Mouse (Mus musculus) embryonic facial prominence, embryonic 12.5 days (tissue): ENCODE data around the gene Mnat1. TPM values are rescaled to one million over a fixed set of nuclear protein-coding genes. Genes with fewer than 3 reads are reported as not detected.

Experiments used
- ATAC-seq: fragments of 200-750 bp; cut with Nextera tagmentation; 2 replicates; pipeline ENCODE4 v1.8.0; 2017; ENCODE audit not compliant: insufficient number of reproducible peaks, insufficient read depth, low FRiP score, low TSS enrichment
- H3K27ac ChIP-seq: fragments of 300-500 bp; sonication (generic); 2 replicates; pipeline ENCODE4 v1.5.1; 2016; ENCODE audit warnings: mild to moderate bottlenecking
- H3K27me3 ChIP-seq: fragments of 300-500 bp; sonication (generic); 2 replicates; pipeline ENCODE4 v1.6.1; 2016; ENCODE audit warnings: mild to moderate bottlenecking, moderate library complexity
- H3K36me3 ChIP-seq: fragments of 300-500 bp; sonication (generic); 2 replicates; pipeline ENCODE4 v1.6.1; 2016; ENCODE audit warnings: mild to moderate bottlenecking
- H3K4me1 ChIP-seq: fragments of 300-500 bp; sonication (generic); 2 replicates; pipeline ENCODE4 v1.6.1; 2016
- H3K4me2 ChIP-seq: fragments of 300-500 bp; sonication (generic); replicated peaks from 2 replicates; pipeline ENCODE4 v1.6.1; 2016; ENCODE audit warnings: mild to moderate bottlenecking, moderate library complexity
- H3K4me3 ChIP-seq: fragments of 300-500 bp; sonication (generic); 2 replicates; pipeline ENCODE4 v1.5.1; 2016; ENCODE audit warnings: mild to moderate bottlenecking
- H3K9ac ChIP-seq: fragments of 300-500 bp; sonication (generic); 2 replicates; pipeline ENCODE4 v1.6.1; 2016; ENCODE audit warnings: mild to moderate bottlenecking, moderate library complexity
- H3K9me3 ChIP-seq: fragments of 300-500 bp; sonication (generic); 2 replicates; pipeline ENCODE4 v1.6.1; 2016; ENCODE audit warnings: mild to moderate bottlenecking, moderate library complexity
- WGBS: fragments of 180-500 bp; shearing (Covaris S2); methylation state at CpG from one replicate; pipeline ENCODE4 v1.1.7; 2016; 5-methylcytosine and 5-hydroxymethylcytosine counted together
- polyA plus RNA-seq: library from polyadenylated mRNA; unstranded; fragments of >200 nt; fragmentation: Nextera tagmentation; extraction: Ambion mirVana; gene quantifications from 2 replicates; pipeline ENCODE4 v1.2.1, GENCODE M21; 2016

Mnat1 gene
- polyA plus RNA-seq, 1 experiment from 2014 or later, result 39.5 TPM

DNA sequence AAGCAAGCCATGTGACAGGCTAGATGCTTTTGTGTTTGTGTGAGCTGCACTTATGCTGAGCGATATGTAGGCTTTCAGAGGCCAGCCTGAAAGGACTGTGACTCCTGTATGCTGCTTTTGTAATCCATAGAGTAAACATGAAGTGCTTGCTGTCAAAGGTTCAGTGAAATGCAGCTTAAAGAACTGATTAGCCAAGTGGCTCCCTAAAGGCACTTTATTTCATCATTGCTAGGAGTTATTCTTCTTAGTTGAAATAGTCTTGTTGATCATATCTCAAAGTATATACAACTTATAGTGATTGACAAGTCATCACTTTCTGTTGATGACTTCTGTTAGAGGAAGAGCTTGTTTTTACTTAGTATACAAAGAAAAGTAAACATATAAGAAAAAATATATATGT is 83.9 kb downstream of the Mnat1 start:
- H3K4me2 ChIP-seq, result no peak overlapping the region
- H3K9me3 ChIP-seq, result no peaks in the 10 kb centered on the region
- WGBS, result 78% methylated on average over 1 of the region's 1 CpGs
- ATAC-seq, result no peak
- H3K27me3 ChIP-seq, result no peaks in the 10 kb centered on the region
- no peak overlapping the region for H3K4me3 ChIP-seq
- H3K9ac ChIP-seq, result no peak overlapping the region
- H3K4me1 ChIP-seq, result peaks cover 7% of the 10 kb centered on the region; the same call in 1 of the 2 replicates
- H3K36me3 ChIP-seq, result no peaks in the 10 kb centered on the region
- no peak overlapping the region for H3K27ac ChIP-seq

DNA sequence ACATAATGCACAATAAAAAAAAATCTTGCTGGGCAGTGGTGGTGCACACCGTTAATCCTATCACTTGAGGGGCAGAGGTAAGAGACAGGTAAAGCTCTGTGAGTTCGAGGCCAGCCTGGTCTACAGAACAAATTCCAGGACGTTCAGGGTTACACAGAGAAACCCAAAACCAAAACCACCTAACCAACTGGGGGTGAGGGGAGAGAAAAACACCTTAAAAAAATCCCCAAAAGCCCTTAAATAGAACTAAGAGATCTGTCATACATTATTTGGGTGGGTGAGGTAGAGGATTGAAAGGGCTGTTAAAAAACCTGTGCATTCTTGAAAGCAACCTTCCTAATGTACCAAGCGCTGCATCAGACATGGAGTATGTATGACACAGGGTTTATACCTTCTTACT is 85.0 kb downstream of the Mnat1 start:
- H3K27ac ChIP-seq, result no peak overlapping the region
- H3K36me3 ChIP-seq, result no peaks in the 10 kb centered on the region
- no peak overlapping the region for H3K9ac ChIP-seq
- H3K9me3 ChIP-seq, result no peaks in the 10 kb centered on the region
- no peak for ATAC-seq
- H3K27me3 ChIP-seq, result no peaks in the 10 kb centered on the region
- no peak overlapping the region for H3K4me3 ChIP-seq
- no peak overlapping the region for H3K4me2 ChIP-seq
- WGBS, result 91% methylated on average over 4 of the region's 4 CpGs
- H3K4me1 ChIP-seq, result peaks cover 7% of the 10 kb centered on the region; the same call in 1 of the 2 replicates

DNA sequence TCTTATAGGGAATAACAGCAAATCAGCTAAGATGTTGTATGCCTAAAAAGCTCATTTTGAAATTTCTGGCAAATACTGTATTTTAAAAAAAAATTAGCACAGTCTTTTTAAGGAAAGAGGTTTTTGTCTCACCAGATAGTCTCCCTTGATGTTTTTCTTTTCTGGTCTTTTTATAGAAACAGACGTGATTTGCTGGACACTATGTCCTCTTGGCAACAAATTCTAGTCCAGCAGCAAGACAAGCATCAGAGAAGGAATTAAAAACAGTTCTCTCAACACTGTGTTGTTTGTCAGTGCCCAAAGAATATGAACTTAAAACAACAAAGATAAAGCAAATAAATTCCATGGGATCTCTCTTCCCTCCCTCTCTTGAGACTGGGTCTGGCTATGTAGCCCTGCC is 85.6 kb downstream of the Mnat1 start:
- Histone ChIP-seq H3K4me1 (peaks cover 7% of the 10 kb centered on the region; the same call in 1 of the 2 replicates), H3K9ac (no peak overlapping the region), H3K27ac (no peak overlapping the region), H3K4me2 (no peak overlapping the region), H3K9me3 (no peaks in the 10 kb centered on the region), H3K4me3 (no peak overlapping the region), H3K27me3 (no peaks in the 10 kb centered on the region), H3K36me3 (no peaks in the 10 kb centered on the region)
- no peak for ATAC-seq
- 65% methylated on average over 1 of the region's 1 CpGs for WGBS

DNA sequence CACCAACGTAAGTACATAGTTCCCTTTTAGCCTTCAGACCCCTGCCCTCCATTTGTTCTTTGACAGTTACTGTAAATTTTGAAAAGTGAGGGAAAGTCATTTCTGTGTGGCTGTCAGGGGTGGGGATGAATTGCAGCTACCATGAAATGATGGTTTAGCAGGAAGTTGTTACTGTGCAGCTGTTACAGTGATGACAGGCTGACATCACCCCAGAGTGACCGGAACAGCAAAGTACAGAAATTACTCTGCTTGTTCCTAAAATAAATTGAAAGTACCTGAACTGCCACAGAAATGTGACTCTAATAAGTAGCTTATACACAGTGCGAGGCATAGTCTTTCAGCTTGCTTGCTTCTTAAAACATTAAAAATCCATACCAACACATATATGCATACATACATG is 86.9 kb downstream of the Mnat1 start:
- Histone ChIP-seq H3K9ac (no peak overlapping the region), H3K4me2 (no peak overlapping the region), H3K27ac (no peak overlapping the region), H3K36me3 (no peaks in the 10 kb centered on the region), H3K9me3 (no peaks in the 10 kb centered on the region), H3K4me1 (peaks cover 7% of the 10 kb centered on the region; the same call in 1 of the 2 replicates), H3K4me3 (no peak overlapping the region), H3K27me3 (no peaks in the 10 kb centered on the region)
- WGBS, result 59% methylated on average over 3 of the region's 3 CpGs
- no peak for ATAC-seq

DNA sequence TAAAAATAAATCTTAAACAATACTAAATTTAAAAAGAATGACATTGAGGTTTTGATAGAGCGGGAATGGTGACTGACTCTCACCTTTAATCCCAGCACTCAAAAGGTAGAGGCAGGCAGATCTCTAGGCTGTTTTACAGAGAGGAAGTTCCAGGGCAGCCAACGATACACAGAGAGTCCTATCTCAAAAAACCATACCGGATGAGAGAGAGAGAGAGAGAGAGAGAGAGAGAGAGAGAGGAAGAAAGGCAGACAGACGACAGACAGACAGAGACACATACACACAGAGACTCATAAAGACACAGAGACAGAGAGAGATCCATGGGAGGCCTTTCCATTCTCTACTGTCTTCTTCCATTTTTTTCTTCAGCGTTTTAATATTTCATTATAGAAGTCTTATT is 92.3 kb downstream of the Mnat1 start:
- Histone ChIP-seq H3K4me2 (no peak overlapping the region), H3K4me1 (no peaks in the 10 kb centered on the region), H3K9me3 (no peaks in the 10 kb centered on the region), H3K4me3 (no peak overlapping the region), H3K27ac (no peak overlapping the region), H3K9ac (no peak overlapping the region), H3K27me3 (no peaks in the 10 kb centered on the region), H3K36me3 (peaks cover 13% of the 10 kb centered on the region)
- 86% methylated on average over 5 of the region's 5 CpGs for WGBS
- no peak for ATAC-seq

DNA sequence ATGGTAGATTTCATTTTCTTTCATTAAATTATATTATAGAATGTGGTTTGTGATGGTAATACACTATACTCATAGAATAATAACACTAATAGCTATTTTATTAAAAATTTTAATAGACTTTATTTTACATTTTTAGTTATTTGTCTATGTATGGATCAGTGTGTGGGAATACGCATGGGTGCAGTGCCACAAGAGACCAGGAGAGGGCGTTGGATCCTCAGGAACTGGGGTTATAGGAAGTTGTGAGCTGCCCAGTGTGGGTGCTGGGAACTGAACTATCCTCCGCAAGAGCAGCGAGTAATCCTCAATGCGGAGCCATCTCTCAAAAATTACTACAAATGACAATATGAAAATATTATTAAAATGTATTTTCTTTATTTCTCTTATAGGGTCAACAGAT is 95.1 kb downstream of the Mnat1 start:
- no peak for ATAC-seq
- Histone ChIP-seq H3K27ac (no peak overlapping the region), H3K9ac (no peak overlapping the region), H3K4me3 (no peak overlapping the region), H3K27me3 (no peaks in the 10 kb centered on the region), H3K36me3 (peaks cover 13% of the 10 kb centered on the region), H3K9me3 (no peaks in the 10 kb centered on the region), H3K4me2 (no peak overlapping the region), H3K4me1 (0 out of 2 replicates have a peak, but pooled peaks cover 2% of the 10 kb centered on the region)
- 86% methylated on average over 5 of the region's 5 CpGs for WGBS

DNA sequence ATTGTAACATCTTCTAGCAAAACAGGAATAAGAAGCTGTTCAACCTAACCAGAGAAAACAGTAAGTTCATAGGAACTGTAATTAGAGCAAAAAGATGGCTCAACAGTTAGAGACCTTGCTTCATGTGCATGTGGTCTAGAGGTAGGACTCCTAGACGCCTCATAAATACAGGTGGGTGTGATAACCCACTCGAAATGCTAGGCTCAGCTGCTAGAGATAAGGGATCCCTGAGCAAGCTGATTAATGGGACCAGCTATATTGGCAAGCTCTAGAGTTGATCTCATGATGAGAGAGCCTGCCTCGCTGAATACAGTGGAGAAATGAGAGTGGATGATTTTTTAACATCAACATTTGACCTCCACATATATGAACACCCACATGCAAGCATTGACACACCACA is 97.7 kb downstream of the Mnat1 start:
- ATAC-seq, result no peak
- Histone ChIP-seq H3K4me2 (no peak overlapping the region), H3K27me3 (no peaks in the 10 kb centered on the region), H3K9ac (no peak overlapping the region), H3K4me3 (no peak overlapping the region), H3K27ac (no peak overlapping the region), H3K4me1 (0 out of 2 replicates have a peak, but pooled peaks cover 2% of the 10 kb centered on the region), H3K36me3 (peaks cover 13% of the 10 kb centered on the region), H3K9me3 (no peaks in the 10 kb centered on the region)
- 94% methylated on average over 3 of the region's 3 CpGs for WGBS

DNA sequence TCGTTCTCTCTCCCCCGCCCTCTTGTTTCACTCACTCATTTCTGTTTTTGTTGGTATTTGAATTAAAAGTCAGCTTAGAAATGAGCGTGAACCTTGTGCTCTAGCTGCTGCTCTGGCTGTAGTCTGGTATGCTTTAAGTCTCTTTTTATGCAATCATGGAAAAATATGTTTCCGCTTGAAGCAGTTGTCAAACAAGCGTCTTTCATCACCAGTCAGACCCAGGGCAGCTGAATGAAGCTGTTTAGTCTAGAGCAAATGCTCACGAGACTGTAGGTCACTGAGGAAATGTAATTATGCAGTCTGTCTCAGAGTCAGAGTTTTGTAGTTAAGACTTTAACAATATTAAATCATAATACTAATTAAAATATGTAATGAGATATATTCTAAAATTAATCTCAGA is 100.4 kb downstream of the Mnat1 start:
- WGBS, result 23% methylated on average over 6 of the region's 6 CpGs

DNA sequence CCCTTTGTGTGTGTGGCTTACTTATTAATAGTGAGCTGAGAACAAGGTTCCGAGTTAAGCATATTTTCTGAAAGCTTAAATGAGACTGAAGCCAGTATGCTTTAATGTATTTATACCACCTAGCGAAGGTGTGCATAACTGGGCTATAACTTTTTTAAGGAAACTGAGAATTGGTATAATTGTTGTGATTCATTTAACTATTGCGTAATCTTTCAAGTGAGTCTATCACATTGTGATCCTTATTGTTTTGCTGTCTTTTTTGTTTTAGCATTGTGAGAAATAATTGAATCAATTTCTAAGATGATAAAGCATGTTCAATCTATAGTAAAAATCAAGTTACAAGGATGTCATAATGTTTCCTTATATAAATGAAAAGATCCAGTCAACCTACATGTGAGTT is 104.9 kb downstream of the Mnat1 start:
- Histone ChIP-seq H3K4me2 (no peak overlapping the region), H3K4me3 (no peak overlapping the region), H3K27ac (no peak overlapping the region), H3K36me3 (no peaks in the 10 kb centered on the region), H3K4me1 (no peaks in the 10 kb centered on the region), H3K9me3 (no peaks in the 10 kb centered on the region), H3K27me3 (no peaks in the 10 kb centered on the region), H3K9ac (no peak overlapping the region)
- WGBS, result 95% methylated on average over 3 of the region's 3 CpGs
- ATAC-seq, result no peak

More for the DNA sequence above, 100.4 kb downstream of the Mnat1 start:
- Histone ChIP-seq H3K27me3 (no peaks in the 10 kb centered on the region), H3K9ac (no peak overlapping the region), H3K9me3 (no peaks in the 10 kb centered on the region), H3K36me3 (peaks cover 10% of the 10 kb centered on the region), H3K27ac (no peak overlapping the region), H3K4me3 (no peak overlapping the region), H3K4me2 (no peak overlapping the region), H3K4me1 (0 out of 2 replicates have a peak, but pooled peaks cover 2% of the 10 kb centered on the region)
- 0 out of 2 replicates have a peak, but pooled peaks have one; percentile 28 for ATAC-seq

DNA sequence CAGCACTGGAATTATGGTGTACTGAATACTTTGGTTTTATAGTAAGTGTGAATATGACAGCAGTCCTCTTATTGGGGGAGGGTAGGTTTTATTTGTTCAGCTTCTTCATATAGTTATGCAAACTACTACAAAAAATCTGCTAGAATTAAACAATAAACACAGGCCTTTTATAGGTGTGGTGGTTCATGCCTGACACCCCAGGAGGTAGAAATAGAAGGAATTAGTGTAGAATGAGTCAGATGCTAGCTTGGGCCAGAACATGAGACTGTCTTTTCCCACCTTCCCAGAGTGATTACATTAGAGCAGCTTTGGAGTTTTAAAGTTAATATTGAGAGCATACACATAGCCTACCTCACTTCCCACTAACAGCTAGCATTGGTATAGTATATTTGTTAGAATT is 106.7 kb downstream of the Mnat1 start:
- H3K4me3 ChIP-seq, result no peak overlapping the region
- H3K4me1 ChIP-seq, result no peaks in the 10 kb centered on the region
- H3K9ac ChIP-seq, result no peak overlapping the region
- no peak overlapping the region for H3K27ac ChIP-seq
- H3K4me2 ChIP-seq, result no peak overlapping the region
- no peaks in the 10 kb centered on the region for H3K9me3 ChIP-seq
- H3K27me3 ChIP-seq, result no peaks in the 10 kb centered on the region
- no peak for ATAC-seq
- H3K36me3 ChIP-seq, result no peaks in the 10 kb centered on the region

DNA sequence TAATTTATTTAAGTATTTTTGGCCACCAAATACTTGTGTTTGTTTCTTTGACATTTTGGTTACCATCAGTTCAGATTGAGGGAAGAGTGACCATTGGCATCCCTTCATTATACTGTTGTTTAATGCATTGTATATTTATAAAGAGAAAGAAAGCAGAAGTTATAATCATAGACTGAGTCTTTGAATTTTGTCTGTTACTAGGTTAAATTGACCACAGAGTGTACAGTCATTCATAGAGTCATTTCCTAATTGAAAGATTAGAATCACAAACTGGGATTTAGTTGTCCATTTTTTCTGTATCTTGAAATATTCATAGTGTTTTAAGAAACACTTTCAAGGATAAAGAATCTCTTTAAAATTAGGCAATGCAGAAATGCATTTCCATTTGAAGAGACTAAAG is 108.0 kb downstream of the Mnat1 start:
- no peak overlapping the region for H3K27ac ChIP-seq
- H3K9ac ChIP-seq, result no peak overlapping the region
- H3K27me3 ChIP-seq, result no peaks in the 10 kb centered on the region
- H3K4me3 ChIP-seq, result no peak overlapping the region
- no peak for ATAC-seq
- H3K4me1 ChIP-seq, result no peaks in the 10 kb centered on the region
- no peaks in the 10 kb centered on the region for H3K36me3 ChIP-seq
- H3K9me3 ChIP-seq, result no peaks in the 10 kb centered on the region
- no peak overlapping the region for H3K4me2 ChIP-seq

DNA sequence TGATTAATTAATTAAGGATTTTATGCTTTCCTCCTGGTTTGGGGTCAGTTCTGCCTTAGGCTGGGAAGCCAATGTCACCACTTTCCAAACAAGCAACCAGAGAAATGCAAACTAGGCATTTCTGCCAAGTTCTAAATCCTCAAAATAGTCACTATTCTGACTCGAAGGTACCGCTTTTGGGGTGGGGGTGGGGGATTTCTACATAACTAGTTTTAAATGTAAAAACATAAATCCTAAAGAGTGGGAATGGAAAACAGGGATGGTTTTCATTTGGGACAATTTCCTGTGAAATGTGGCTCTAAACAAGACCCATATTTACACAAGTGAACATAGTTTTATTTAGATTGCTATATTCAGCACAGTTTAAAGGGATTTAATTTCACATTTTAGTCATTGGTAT is 109.1 kb downstream of the Mnat1 start:
- Histone ChIP-seq H3K27ac (no peak overlapping the region), H3K4me3 (no peak overlapping the region), H3K9me3 (no peaks in the 10 kb centered on the region), H3K4me1 (no peaks in the 10 kb centered on the region), H3K36me3 (no peaks in the 10 kb centered on the region), H3K27me3 (no peaks in the 10 kb centered on the region), H3K4me2 (no peak overlapping the region), H3K9ac (no peak overlapping the region)
- ATAC-seq, result no peak
- 42% methylated on average over 2 of the region's 2 CpGs for WGBS

DNA sequence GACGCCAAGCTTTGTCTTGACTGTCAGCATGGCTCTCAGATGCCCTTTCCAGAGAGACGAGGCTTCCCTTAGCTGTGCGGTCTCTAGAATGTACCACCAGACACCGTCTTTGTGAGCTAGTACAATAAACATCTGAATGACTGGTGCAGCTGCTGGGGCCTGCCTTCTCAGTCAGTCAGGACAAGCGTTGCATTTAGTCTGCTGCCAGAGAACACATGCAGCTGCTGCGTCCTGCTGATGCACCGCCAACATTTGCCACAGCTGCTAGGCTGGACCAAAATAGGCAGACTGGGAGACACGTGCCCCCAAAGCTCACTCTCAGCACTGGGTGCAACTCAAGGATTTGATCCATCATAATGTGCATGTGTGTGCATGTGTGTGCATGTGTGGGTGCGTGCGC is 118.4 kb downstream of the Mnat1 start:
- no peak for ATAC-seq
- 68% methylated on average over 10 of the region's 10 CpGs for WGBS
- H3K27ac ChIP-seq, result no peak overlapping the region
- no peak overlapping the region for H3K9ac ChIP-seq
- H3K9me3 ChIP-seq, result no peaks in the 10 kb centered on the region
- no peak overlapping the region for H3K4me3 ChIP-seq
- H3K36me3 ChIP-seq, result no peaks in the 10 kb centered on the region
- H3K4me2 ChIP-seq, result no peak overlapping the region
- H3K4me1 ChIP-seq, result 0 out of 2 replicates have a peak, but pooled peaks cover 4% of the 10 kb centered on the region
- H3K27me3 ChIP-seq, result no peaks in the 10 kb centered on the region
